Mouse (Mus musculus): ENCODE results near the gene Epyc. TPM values are rescaled to one million over a fixed set of nuclear protein-coding genes. Genes with fewer than 3 reads are reported as not detected.
"Not testable (repeated sequence)": the region's sequence is repeated elsewhere in the genome, so short reads cannot be mapped to it uniquely, and the experiment has no call there.

The Epyc gene
- total RNA-seq, 2 experiments from 2014 or later, result 0.36 to 0.63 TPM

DNA sequence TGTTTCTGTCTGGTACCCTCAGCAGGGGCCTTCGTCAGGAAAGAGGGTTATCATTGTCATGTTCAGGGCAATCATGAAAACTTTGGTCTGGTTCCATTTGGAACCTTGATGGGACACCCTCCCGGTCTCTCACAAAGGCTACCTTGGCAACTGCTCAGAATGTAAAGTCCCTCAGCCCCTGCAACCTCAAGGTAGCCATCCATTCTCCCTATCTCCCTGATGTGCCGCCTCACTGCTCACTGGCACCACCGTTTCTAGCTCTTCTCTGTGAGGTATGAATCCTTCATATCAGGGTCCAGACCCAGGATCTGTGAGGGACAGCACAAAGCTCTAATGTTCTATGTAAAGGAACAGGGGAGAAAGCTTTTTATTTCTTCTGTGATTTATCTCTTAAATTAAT, 70.7 kb downstream of the Epyc start:
- no peak for DNase-seq

DNA sequence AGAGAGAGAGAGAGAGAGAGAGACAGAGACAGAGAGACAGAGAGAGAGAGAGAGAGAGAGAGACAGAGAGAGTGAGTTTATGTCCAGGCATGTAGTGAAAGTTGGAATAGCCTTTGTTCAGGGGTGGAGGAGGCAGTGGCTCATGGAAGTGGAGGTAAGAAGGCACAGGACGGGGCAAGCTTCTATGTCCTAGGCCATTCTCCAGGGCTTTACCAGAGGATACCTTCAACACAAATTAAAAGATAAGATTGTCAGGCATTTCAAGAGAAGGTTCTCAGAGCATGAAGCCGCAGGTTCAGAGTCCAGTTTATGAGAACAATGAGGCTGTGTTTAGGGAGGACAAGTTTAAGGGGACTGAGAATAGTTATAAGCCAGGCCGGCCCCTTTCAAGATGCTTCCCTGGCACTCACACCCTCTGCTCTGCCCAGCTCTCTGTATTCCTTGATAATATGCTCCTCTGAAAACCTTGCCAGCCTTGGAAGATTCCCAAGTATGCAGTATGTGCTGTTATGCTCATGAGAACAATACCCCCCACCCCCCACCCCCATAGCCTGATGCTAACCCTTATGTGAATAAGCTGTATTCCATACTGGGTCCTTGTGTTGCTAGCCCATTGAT, 71.5 kb downstream of the Epyc start:
- no peak for DNase-seq

DNA sequence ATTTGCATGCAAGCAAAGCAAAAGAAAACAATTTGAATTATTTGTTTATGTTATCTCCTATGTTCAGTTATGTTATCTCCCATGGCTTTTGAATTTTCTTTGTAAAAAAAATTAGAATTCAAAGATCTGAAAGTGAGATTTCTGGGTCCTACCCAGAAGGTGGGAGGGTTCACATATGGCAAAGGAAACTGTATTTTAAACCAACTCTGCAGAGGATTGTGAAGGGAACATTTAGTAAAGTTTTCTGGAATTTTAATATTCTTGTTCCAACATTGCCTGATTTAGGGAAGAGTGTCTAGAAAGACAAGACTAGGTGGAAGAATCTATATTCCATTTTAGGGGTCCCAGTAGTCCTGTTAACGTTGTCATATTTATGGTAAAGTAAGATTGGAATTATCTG, 73.4 kb downstream of the Epyc start:
- no peak for DNase-seq

DNA sequence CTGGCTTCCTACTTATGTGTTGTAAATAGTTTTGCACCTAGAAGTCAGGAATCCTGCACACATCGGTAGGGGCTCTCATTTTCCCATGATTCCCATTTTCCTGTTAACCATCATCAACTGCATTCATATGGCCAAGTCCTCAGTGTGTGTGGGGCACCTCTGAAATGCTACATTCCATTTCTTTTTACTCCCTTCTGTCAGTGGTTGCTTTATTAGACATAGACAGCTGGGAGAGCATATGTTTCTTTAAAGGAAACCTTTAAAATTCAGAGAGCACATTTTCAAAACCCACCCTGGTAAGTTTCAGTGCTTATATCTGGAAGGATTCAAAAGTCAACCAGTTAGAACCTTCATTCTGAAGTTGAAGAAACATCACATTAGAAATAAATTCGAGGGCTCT, 74.2 kb downstream of the Epyc start:
- no peak for DNase-seq

DNA sequence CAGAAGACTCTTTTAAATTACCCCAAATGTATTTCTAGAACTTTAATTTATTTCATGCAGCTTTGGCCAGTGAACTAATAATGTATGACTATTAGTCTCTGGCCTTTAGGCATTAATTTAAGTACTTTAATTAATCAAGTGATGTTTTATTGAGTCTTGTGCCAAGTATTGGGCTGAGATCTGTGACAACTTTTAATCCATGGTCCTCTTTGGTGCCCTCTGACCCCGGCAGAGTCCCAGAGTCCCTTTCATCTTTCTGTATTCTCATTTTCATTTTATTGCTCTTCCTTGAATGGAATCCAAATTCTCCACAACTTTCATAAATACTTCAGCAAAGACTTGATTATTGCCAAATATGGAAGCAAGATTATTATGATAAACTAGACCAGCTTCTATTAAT, 76.8 kb downstream of the Epyc start:
- no peak for DNase-seq

DNA sequence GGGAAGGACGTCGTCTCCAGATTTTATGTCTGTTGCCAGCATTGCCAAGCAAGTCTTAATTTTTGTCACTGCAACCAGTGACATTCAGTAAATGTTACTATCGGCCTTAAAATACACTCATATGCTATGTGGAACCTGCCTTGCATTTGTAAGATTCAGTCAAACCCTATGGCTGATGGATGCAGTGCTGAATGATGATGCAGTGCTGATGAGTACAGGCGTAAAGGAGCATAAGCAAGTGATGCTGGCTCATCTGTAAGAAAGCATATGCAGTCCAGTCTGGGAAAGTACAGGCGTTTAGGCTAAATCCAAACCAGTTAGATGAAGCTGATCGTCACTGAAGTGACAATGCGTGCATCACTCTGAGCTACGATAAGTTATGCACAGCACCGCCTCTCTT, 78.8 kb downstream of the Epyc start:
- no peak for DNase-seq

DNA sequence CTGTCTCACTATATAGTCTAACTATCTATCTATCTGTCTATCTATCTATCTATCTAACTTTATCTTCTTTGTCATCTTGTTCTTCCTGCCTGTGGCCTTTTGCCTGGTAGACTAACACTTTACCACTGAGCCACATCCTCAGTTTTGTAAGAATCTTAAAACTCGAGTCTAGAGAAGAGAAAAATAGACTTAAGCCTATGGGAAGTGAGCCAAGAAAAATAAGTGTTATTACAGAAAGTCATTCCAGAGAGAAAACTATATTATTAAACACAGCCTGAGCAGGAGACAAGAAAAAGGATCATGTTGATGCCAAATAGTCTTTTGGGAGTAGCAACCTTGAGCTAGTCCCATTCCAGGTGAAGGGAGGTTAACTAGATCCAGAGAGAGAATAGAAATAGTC, 82.1 kb downstream of the Epyc start:
- no peak for DNase-seq

DNA sequence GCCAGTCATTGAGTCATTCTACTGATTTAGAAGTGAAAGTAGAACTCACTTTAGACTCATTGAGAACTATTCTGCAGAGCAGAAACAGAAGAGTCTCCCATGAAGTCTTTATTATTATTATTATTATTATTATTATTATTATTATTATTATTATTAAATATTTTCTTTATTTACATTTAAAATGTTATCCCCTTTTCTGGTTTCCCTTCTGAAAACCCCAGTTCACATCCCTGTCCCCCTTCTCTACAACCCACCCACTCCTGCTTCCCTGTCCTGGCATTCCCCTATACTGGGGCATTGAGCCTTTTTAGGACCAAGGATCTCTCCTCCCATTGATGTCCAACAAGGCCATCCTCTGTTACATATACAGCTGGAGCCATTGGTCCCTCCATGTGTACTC, 82.8 kb downstream of the Epyc start, which contains the start of gene C030005K15Rik:
TSS of gene C030005K15Rik (minus strand) at position 101 of the 400 bp plus-strand sequence.
- not testable (repeated sequence) for DNase-seq

Other genes with a start within 250 kb of the Epyc start
- 100 to 1,000 TPM; 180 to 239 TPM for gene Dcn, start 164.5 kb upstream of the Epyc start, total RNA-seq (2021)
- gene Lum, start 78.9 kb upstream of the Epyc start, total RNA-seq (2021), result 10 to 100 TPM; 16.6 to 22.6 TPM
- gene Kera, start 37.2 kb upstream of the Epyc start, total RNA-seq (2021), result not detected
- gene Ccer1, start 49.0 kb downstream of the Epyc start, total RNA-seq (2021), result not detected
- not detected for gene C030005K15Rik, start 82.7 kb downstream of the Epyc start, total RNA-seq (2021)

Measured in adrenal gland, postnatal 36 days (tissue).